Mouse (Mus musculus): ENCODE data around the gene Fzd9. TPM values are rescaled to one million over a fixed set of nuclear protein-coding genes. Genes with fewer than 3 reads are reported as not detected.

Gene Fzd9
- polyA plus RNA-seq, 1 experiment from 2014 or later = 1.5 TPM

DNA sequence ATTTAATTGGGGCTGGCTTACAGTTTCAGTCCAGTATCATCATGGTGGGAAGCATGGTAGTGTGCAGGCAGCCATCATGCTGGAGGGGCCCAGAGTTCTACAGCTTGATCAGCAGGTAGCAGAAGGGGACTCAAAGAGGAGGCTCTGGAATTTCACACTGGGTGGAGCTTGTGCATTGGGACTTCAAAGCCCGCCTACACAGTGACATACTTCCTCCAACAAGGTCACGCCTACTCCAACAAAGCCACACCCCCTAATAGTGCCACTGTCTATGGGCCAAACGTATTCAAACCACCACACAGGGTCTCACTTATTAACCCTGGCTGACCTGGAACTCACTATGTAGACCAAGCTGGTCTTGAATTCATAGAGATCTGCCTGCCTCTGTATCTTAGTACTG, 5.1 kb upstream of the Fzd9 start:
- Histone ChIP-seq H3K9ac (ENCODE audit: low read length) (no peak overlapping the region), H3K27me3 (ENCODE audit: control insufficient read depth, insufficient read depth, low read length) (no peaks in the 10 kb centered on the region), H3K4me2 (ENCODE audit: low read depth, low read length) (no peak overlapping the region), H3K36me3 (ENCODE audit: control insufficient read depth, insufficient read depth, low read length) (no peaks in the 10 kb centered on the region), H3K4me1 (ENCODE audit: control insufficient read depth, insufficient read depth, low read length) (peaks cover 14% of the 10 kb centered on the region), H3K27ac (ENCODE audit: low read length) (no peak overlapping the region), H3K4me3 (replicated peaks; ENCODE audit: low read length) (no peak overlapping the region), H3K9me3 (replicated peaks; ENCODE audit: control insufficient read depth, low read length) (no peaks in the 10 kb centered on the region)
- WGBS = 79% methylated on average over 3 of the region's 3 CpGs
- ATAC-seq (ENCODE audit: insufficient read depth, low FRiP score) = no peak

GRCm38 (mm10) chr5:135253741-135254401, 2.8 kb upstream of the Fzd9 start:
- Histone ChIP-seq H3K9ac (ENCODE audit: low read length) (peak overlapping the region; percentile 43; the same call in 1 of the 2 replicates), H3K36me3 (ENCODE audit: control insufficient read depth, insufficient read depth, low read length) (no peaks in the 10 kb centered on the region), H3K9me3 (replicated peaks; ENCODE audit: control insufficient read depth, low read length) (no peaks in the 10 kb centered on the region), H3K27ac (ENCODE audit: low read length) (no peak overlapping the region), H3K4me3 (replicated peaks; ENCODE audit: low read length) (no peak overlapping the region), H3K4me2 (ENCODE audit: low read depth, low read length) (no peak overlapping the region), H3K27me3 (ENCODE audit: control insufficient read depth, insufficient read depth, low read length) (peaks cover 19% of the 10 kb centered on the region), H3K4me1 (ENCODE audit: control insufficient read depth, insufficient read depth, low read length) (peaks cover 22% of the 10 kb centered on the region)
- ATAC-seq (ENCODE audit: insufficient read depth, low FRiP score) = no peak
- 19% methylated on average over 12 of the region's 12 CpGs for WGBS

GRCm38 (mm10) chr5:135250186-135251078, 598 bp downstream of the Fzd9 start:
- ATAC-seq (ENCODE audit: insufficient read depth, low FRiP score) = peak; percentile 59
- H3K9ac ChIP-seq (ENCODE audit: low read length) = peak overlapping the region; percentile 65
- 2% methylated on average over 92 of the region's 92 CpGs for WGBS

DNA sequence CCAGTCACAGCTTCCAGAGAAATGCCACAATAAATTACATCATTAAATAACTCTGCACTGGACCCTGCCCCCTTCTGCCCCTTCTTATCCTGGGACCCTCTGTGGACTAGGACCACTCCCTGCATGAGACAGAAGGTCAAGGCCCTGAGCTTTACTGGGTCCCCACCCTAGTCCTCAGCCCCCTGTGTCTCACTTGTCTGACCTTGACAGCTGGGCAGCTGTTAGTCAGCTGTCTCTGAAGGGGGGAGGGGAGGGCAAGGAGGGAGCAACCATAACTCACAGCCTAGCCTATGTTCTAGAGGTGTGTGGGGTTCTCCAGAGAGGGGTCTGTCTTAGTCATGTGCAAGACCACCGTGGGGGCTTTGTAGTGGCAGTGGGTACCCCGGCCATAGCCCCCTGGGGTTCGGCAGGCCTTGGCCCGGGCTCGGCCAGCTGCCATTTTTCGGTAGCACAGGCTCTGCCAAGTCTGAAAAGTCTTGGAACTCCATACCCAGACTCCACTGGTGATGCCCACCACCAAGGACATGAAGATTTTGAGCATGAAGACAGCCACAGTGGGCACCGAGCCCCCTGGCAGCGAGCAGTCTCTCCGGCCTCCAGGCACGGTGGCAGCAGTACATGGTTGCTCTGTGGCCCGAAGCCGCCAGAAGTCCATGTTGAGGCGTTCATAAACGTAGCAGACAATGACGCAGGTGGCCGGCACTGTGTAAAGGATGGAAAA, 1.9 kb downstream of the Fzd9 start:
- no peak overlapping the region for H3K4me3 ChIP-seq (replicated peaks; ENCODE audit: low read length)
- no peak for ATAC-seq (ENCODE audit: insufficient read depth, low FRiP score)
- WGBS = 82% methylated on average over 16 of the region's 16 CpGs
- H3K9ac ChIP-seq (ENCODE audit: low read length) = no peak overlapping the region
- H3K4me2 ChIP-seq (ENCODE audit: low read depth, low read length) = no peak overlapping the region
- peaks cover 15% of the 10 kb centered on the region; the same call in 1 of the 2 replicates for H3K36me3 ChIP-seq (ENCODE audit: control insufficient read depth, insufficient read depth, low read length)
- peaks cover 21% of the 10 kb centered on the region for H3K27me3 ChIP-seq (ENCODE audit: control insufficient read depth, insufficient read depth, low read length)
- no peak overlapping the region for H3K27ac ChIP-seq (ENCODE audit: low read length)
- H3K4me1 ChIP-seq (ENCODE audit: control insufficient read depth, insufficient read depth, low read length) = peaks cover 17% of the 10 kb centered on the region
- no peaks in the 10 kb centered on the region for H3K9me3 ChIP-seq (replicated peaks; ENCODE audit: control insufficient read depth, low read length)

More at GRCm38 (mm10) chr5:135250186-135251078, 598 bp downstream of the Fzd9 start:
- Histone ChIP-seq H3K27ac (ENCODE audit: low read length) (no peak overlapping the region), H3K9me3 (replicated peaks; ENCODE audit: control insufficient read depth, low read length) (no peaks in the 10 kb centered on the region), H3K4me3 (replicated peaks; ENCODE audit: low read length) (peak overlapping the region; percentile 60), H3K4me1 (ENCODE audit: control insufficient read depth, insufficient read depth, low read length) (peaks cover 17% of the 10 kb centered on the region), H3K27me3 (ENCODE audit: control insufficient read depth, insufficient read depth, low read length) (peaks cover 21% of the 10 kb centered on the region), H3K36me3 (ENCODE audit: control insufficient read depth, insufficient read depth, low read length) (peaks cover 8% of the 10 kb centered on the region; the same call in 1 of the 2 replicates), H3K4me2 (ENCODE audit: low read depth, low read length) (peak overlapping the region; percentile 99)

GRCm38 (mm10) chr5:135247337-135247736, 3.7 kb downstream of the Fzd9 start:
- Histone ChIP-seq H3K36me3 (ENCODE audit: control insufficient read depth, insufficient read depth, low read length) (peaks cover 29% of the 10 kb centered on the region; the same call in 1 of the 2 replicates), H3K4me1 (ENCODE audit: control insufficient read depth, insufficient read depth, low read length) (peaks cover 12% of the 10 kb centered on the region), H3K27me3 (ENCODE audit: control insufficient read depth, insufficient read depth, low read length) (peaks cover 21% of the 10 kb centered on the region), H3K9me3 (replicated peaks; ENCODE audit: control insufficient read depth, low read length) (no peaks in the 10 kb centered on the region), H3K27ac (ENCODE audit: low read length) (no peak overlapping the region), H3K4me3 (replicated peaks; ENCODE audit: low read length) (no peak overlapping the region), H3K4me2 (ENCODE audit: low read depth, low read length) (no peak overlapping the region), H3K9ac (ENCODE audit: low read length) (no peak overlapping the region)
- 69% methylated on average over 9 of the region's 9 CpGs for WGBS
- ATAC-seq (ENCODE audit: insufficient read depth, low FRiP score) = no peak

- 68% methylated on average over 4 of the region's 4 CpGs for WGBS
- H3K9me3 ChIP-seq (replicated peaks; ENCODE audit: control insufficient read depth, low read length) = no peaks in the 10 kb centered on the region
- H3K4me1 ChIP-seq (ENCODE audit: control insufficient read depth, insufficient read depth, low read length) = peaks cover 12% of the 10 kb centered on the region
- no peak overlapping the region for H3K4me3 ChIP-seq (replicated peaks; ENCODE audit: low read length)
- peaks cover 21% of the 10 kb centered on the region for H3K27me3 ChIP-seq (ENCODE audit: control insufficient read depth, insufficient read depth, low read length)
- no peak overlapping the region for H3K27ac ChIP-seq (ENCODE audit: low read length)
- no peak overlapping the region for H3K9ac ChIP-seq (ENCODE audit: low read length)
- H3K36me3 ChIP-seq (ENCODE audit: control insufficient read depth, insufficient read depth, low read length) = peaks cover 29% of the 10 kb centered on the region; the same call in 1 of the 2 replicates
- no peak overlapping the region for H3K4me2 ChIP-seq (ENCODE audit: low read depth, low read length)
- no peak for ATAC-seq (ENCODE audit: insufficient read depth, low FRiP score)
These were observed 4.5 kb downstream of the Fzd9 start for GRCm38 (mm10) chr5:135246531-135246930.

DNA sequence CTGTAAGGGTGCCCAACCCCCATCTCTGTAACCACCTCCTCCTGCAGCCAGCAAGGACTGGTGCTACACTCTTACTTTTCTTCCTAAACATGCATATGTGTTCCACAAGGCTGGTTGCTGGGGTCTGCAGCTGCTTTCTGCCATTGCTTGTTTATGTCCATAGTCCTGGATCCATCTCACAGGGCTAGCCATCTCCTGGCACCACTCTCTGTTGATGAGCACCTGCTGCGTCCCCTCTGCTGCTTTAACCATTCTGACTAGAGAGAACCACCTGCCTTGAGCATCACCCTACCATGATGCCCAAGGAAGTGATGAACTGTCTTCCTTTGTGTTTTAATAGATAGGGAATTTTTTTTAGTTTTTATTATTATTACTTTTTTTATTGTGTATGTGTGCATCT, 7.9 kb downstream of the Fzd9 start:
- no peaks in the 10 kb centered on the region for H3K4me1 ChIP-seq (ENCODE audit: control insufficient read depth, insufficient read depth, low read length)
- no peaks in the 10 kb centered on the region for H3K27me3 ChIP-seq (ENCODE audit: control insufficient read depth, insufficient read depth, low read length)
- 90% methylated on average over 1 of the region's 1 CpGs for WGBS
- H3K9me3 ChIP-seq (replicated peaks; ENCODE audit: control insufficient read depth, low read length) = no peaks in the 10 kb centered on the region
- H3K4me2 ChIP-seq (ENCODE audit: low read depth, low read length) = no peak overlapping the region
- H3K4me3 ChIP-seq (replicated peaks; ENCODE audit: low read length) = no peak overlapping the region
- no peak for ATAC-seq (ENCODE audit: insufficient read depth, low FRiP score)
- peaks cover 34% of the 10 kb centered on the region for H3K36me3 ChIP-seq (ENCODE audit: control insufficient read depth, insufficient read depth, low read length)
- no peak overlapping the region for H3K27ac ChIP-seq (ENCODE audit: low read length)
- H3K9ac ChIP-seq (ENCODE audit: low read length) = no peak overlapping the region

DNA sequence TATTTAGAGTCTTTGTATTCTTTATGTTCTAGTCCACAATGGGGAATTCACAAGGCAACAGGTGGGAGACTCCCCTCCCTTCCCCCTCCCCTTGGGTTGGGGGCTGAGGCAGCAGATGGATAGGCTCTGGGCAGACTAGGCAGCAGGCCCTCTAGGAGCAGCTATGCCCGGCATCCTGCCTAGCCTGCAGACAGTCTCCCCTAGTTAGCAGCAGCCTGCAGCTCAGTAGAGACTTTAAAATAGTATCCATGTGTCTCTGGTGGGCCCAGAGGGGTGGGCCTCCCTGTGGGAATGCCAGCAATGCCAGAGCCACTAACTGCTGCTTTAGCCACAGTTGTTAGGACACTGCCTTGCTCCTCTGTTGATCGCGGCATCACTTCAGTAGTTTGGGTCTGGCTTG, 8.4 kb downstream of the Fzd9 start:
- WGBS = 89% methylated on average over 3 of the region's 3 CpGs
- ATAC-seq (ENCODE audit: insufficient read depth, low FRiP score) = no peak
- no peak overlapping the region for H3K4me2 ChIP-seq (ENCODE audit: low read depth, low read length)
- no peaks in the 10 kb centered on the region for H3K9me3 ChIP-seq (replicated peaks; ENCODE audit: control insufficient read depth, low read length)
- no peaks in the 10 kb centered on the region for H3K27me3 ChIP-seq (ENCODE audit: control insufficient read depth, insufficient read depth, low read length)
- H3K4me3 ChIP-seq (replicated peaks; ENCODE audit: low read length) = no peak overlapping the region
- H3K4me1 ChIP-seq (ENCODE audit: control insufficient read depth, insufficient read depth, low read length) = no peaks in the 10 kb centered on the region
- H3K36me3 ChIP-seq (ENCODE audit: control insufficient read depth, insufficient read depth, low read length) = peaks cover 38% of the 10 kb centered on the region
- no peak overlapping the region for H3K27ac ChIP-seq (ENCODE audit: low read length)
- no peak overlapping the region for H3K9ac ChIP-seq (ENCODE audit: low read length)
